Mouse (Mus musculus): ENCODE data around the gene Kcnk15. TPM values are rescaled to one million over a fixed set of nuclear protein-coding genes. Genes with fewer than 3 reads are reported as not detected.

Kcnk15 gene
- polyA plus RNA-seq, 1 experiment from 2014 or later, result 0.30 TPM

GRCm38 (mm10) chr2:163889411-163889810 is 36.0 kb downstream of the Kcnk15 start:
- Histone ChIP-seq H3K27ac (ENCODE audit: low read depth, low read length) (no peak overlapping the region), H3K4me2 (ENCODE audit: low read length) (no peak overlapping the region), H3K4me3 (ENCODE audit: low read length) (no peak overlapping the region), H3K9ac (ENCODE audit: low read depth, low read length) (no peak overlapping the region), H3K36me3 (ENCODE audit: control insufficient read depth, insufficient read depth, low read length) (no peaks in the 10 kb centered on the region), H3K4me1 (ENCODE audit: control insufficient read depth, insufficient read depth, low read depth, low read length) (peaks cover 2% of the 10 kb centered on the region), H3K27me3 (replicated peaks; ENCODE audit: control insufficient read depth, insufficient read depth, low read length) (no peaks in the 10 kb centered on the region), H3K9me3 (ENCODE audit: control insufficient read depth, low read length) (no peaks in the 10 kb centered on the region)
- no peak for ATAC-seq
- WGBS, result 44% methylated on average over 6 of the region's 6 CpGs

- H3K4me3 ChIP-seq (ENCODE audit: low read length), result no peak overlapping the region
- no peaks in the 10 kb centered on the region for H3K27me3 ChIP-seq (replicated peaks; ENCODE audit: control insufficient read depth, insufficient read depth, low read length)
- WGBS, result 45% methylated on average over 11 of the region's 11 CpGs
- H3K9me3 ChIP-seq (ENCODE audit: control insufficient read depth, low read length), result no peaks in the 10 kb centered on the region
- peaks cover 2% of the 10 kb centered on the region for H3K4me1 ChIP-seq (ENCODE audit: control insufficient read depth, insufficient read depth, low read depth, low read length)
- H3K4me2 ChIP-seq (ENCODE audit: low read length), result no peak overlapping the region
- H3K27ac ChIP-seq (ENCODE audit: low read depth, low read length), result peak overlapping the region; percentile 45; the same call in 1 of the 2 replicates
- no peak for ATAC-seq
- H3K9ac ChIP-seq (ENCODE audit: low read depth, low read length), result no peak overlapping the region
- no peaks in the 10 kb centered on the region for H3K36me3 ChIP-seq (ENCODE audit: control insufficient read depth, insufficient read depth, low read length)
Measured at GRCm38 (mm10) chr2:163890586-163890985, 37.1 kb downstream of the Kcnk15 start.

- no peak overlapping the region for H3K4me2 ChIP-seq (ENCODE audit: low read length)
- H3K4me1 ChIP-seq (ENCODE audit: control insufficient read depth, insufficient read depth, low read depth, low read length), result peaks cover 2% of the 10 kb centered on the region; the same call in 1 of the 2 replicates
- no peak for ATAC-seq
- WGBS, result 93% methylated on average over 11 of the region's 11 CpGs
- no peaks in the 10 kb centered on the region for H3K27me3 ChIP-seq (replicated peaks; ENCODE audit: control insufficient read depth, insufficient read depth, low read length)
- no peaks in the 10 kb centered on the region for H3K36me3 ChIP-seq (ENCODE audit: control insufficient read depth, insufficient read depth, low read length)
- no peak overlapping the region for H3K9ac ChIP-seq (ENCODE audit: low read depth, low read length)
- H3K27ac ChIP-seq (ENCODE audit: low read depth, low read length), result no peak overlapping the region
- H3K9me3 ChIP-seq (ENCODE audit: control insufficient read depth, low read length), result no peaks in the 10 kb centered on the region
- H3K4me3 ChIP-seq (ENCODE audit: low read length), result no peak overlapping the region
Measured at GRCm38 (mm10) chr2:163891271-163891670, 37.8 kb downstream of the Kcnk15 start.

GRCm38 (mm10) chr2:163893446-163894370 is 40.3 kb downstream of the Kcnk15 start:
- H3K36me3 ChIP-seq (ENCODE audit: control insufficient read depth, insufficient read depth, low read length), result no peaks in the 10 kb centered on the region
- no peaks in the 10 kb centered on the region for H3K9me3 ChIP-seq (ENCODE audit: control insufficient read depth, low read length)
- WGBS, result 69% methylated on average over 7 of the region's 7 CpGs
- ATAC-seq, result no peak
- H3K9ac ChIP-seq (ENCODE audit: low read depth, low read length), result no peak overlapping the region
- H3K4me3 ChIP-seq (ENCODE audit: low read length), result no peak overlapping the region
- H3K4me2 ChIP-seq (ENCODE audit: low read length), result no peak overlapping the region
- H3K27me3 ChIP-seq (replicated peaks; ENCODE audit: control insufficient read depth, insufficient read depth, low read length), result no peaks in the 10 kb centered on the region
- H3K27ac ChIP-seq (ENCODE audit: low read depth, low read length), result no peak overlapping the region
- peaks cover 2% of the 10 kb centered on the region; the same call in 1 of the 2 replicates for H3K4me1 ChIP-seq (ENCODE audit: control insufficient read depth, insufficient read depth, low read depth, low read length)

GRCm38 (mm10) chr2:163895156-163895555 is 41.7 kb downstream of the Kcnk15 start:
- H3K27ac ChIP-seq (ENCODE audit: low read depth, low read length), result no peak overlapping the region
- H3K4me3 ChIP-seq (ENCODE audit: low read length), result no peak overlapping the region
- no peak overlapping the region for H3K4me2 ChIP-seq (ENCODE audit: low read length)
- no peaks in the 10 kb centered on the region for H3K27me3 ChIP-seq (replicated peaks; ENCODE audit: control insufficient read depth, insufficient read depth, low read length)
- ATAC-seq, result no peak
- no peaks in the 10 kb centered on the region for H3K9me3 ChIP-seq (ENCODE audit: control insufficient read depth, low read length)
- H3K36me3 ChIP-seq (ENCODE audit: control insufficient read depth, insufficient read depth, low read length), result no peaks in the 10 kb centered on the region
- peaks cover 6% of the 10 kb centered on the region; the same call in 1 of the 2 replicates for H3K4me1 ChIP-seq (ENCODE audit: control insufficient read depth, insufficient read depth, low read depth, low read length)
- no peak overlapping the region for H3K9ac ChIP-seq (ENCODE audit: low read depth, low read length)
- 73% methylated on average over 2 of the region's 2 CpGs for WGBS

- WGBS, result 93% methylated on average over 7 of the region's 7 CpGs
- no peak overlapping the region for H3K4me2 ChIP-seq (ENCODE audit: low read length)
- H3K4me3 ChIP-seq (ENCODE audit: low read length), result no peak overlapping the region
- peaks cover 3% of the 10 kb centered on the region; the same call in 1 of the 2 replicates for H3K4me1 ChIP-seq (ENCODE audit: control insufficient read depth, insufficient read depth, low read depth, low read length)
- H3K36me3 ChIP-seq (ENCODE audit: control insufficient read depth, insufficient read depth, low read length), result no peaks in the 10 kb centered on the region
- no peak overlapping the region for H3K9ac ChIP-seq (ENCODE audit: low read depth, low read length)
- no peaks in the 10 kb centered on the region for H3K9me3 ChIP-seq (ENCODE audit: control insufficient read depth, low read length)
- ATAC-seq, result no peak
- H3K27ac ChIP-seq (ENCODE audit: low read depth, low read length), result no peak overlapping the region
- H3K27me3 ChIP-seq (replicated peaks; ENCODE audit: control insufficient read depth, insufficient read depth, low read length), result no peaks in the 10 kb centered on the region
Measured at GRCm38 (mm10) chr2:163897026-163897425, 43.6 kb downstream of the Kcnk15 start.

- WGBS, result 78% methylated on average over 7 of the region's 7 CpGs
- peaks cover 3% of the 10 kb centered on the region; the same call in 1 of the 2 replicates for H3K4me1 ChIP-seq (ENCODE audit: control insufficient read depth, insufficient read depth, low read depth, low read length)
- H3K9ac ChIP-seq (ENCODE audit: low read depth, low read length), result no peak overlapping the region
- H3K27ac ChIP-seq (ENCODE audit: low read depth, low read length), result no peak overlapping the region
- no peak overlapping the region for H3K4me2 ChIP-seq (ENCODE audit: low read length)
- no peaks in the 10 kb centered on the region for H3K27me3 ChIP-seq (replicated peaks; ENCODE audit: control insufficient read depth, insufficient read depth, low read length)
- H3K9me3 ChIP-seq (ENCODE audit: control insufficient read depth, low read length), result no peaks in the 10 kb centered on the region
- H3K4me3 ChIP-seq (ENCODE audit: low read length), result no peak overlapping the region
- no peak for ATAC-seq
- no peaks in the 10 kb centered on the region for H3K36me3 ChIP-seq (ENCODE audit: control insufficient read depth, insufficient read depth, low read length)
Measured at GRCm38 (mm10) chr2:163897988-163898535, 44.6 kb downstream of the Kcnk15 start.

GRCm38 (mm10) chr2:163899910-163900411 is 46.5 kb downstream of the Kcnk15 start:
- Histone ChIP-seq H3K4me2 (ENCODE audit: low read length) (no peak overlapping the region), H3K4me1 (ENCODE audit: control insufficient read depth, insufficient read depth, low read depth, low read length) (peaks cover 6% of the 10 kb centered on the region; the same call in 1 of the 2 replicates), H3K9ac (ENCODE audit: low read depth, low read length) (0 out of 2 replicates have a peak overlapping the region, but pooled peaks have one; percentile 11), H3K36me3 (ENCODE audit: control insufficient read depth, insufficient read depth, low read length) (no peaks in the 10 kb centered on the region), H3K27ac (ENCODE audit: low read depth, low read length) (no peak overlapping the region; the same call in 1 of the 2 replicates), H3K27me3 (replicated peaks; ENCODE audit: control insufficient read depth, insufficient read depth, low read length) (no peaks in the 10 kb centered on the region), H3K9me3 (ENCODE audit: control insufficient read depth, low read length) (no peaks in the 10 kb centered on the region), H3K4me3 (ENCODE audit: low read length) (no peak overlapping the region)
- 46% methylated on average over 14 of the region's 14 CpGs for WGBS
- ATAC-seq, result 0 out of 2 replicates have a peak, but pooled peaks have one; percentile 28

- no peaks in the 10 kb centered on the region for H3K27me3 ChIP-seq (replicated peaks; ENCODE audit: control insufficient read depth, insufficient read depth, low read length)
- no peak overlapping the region for H3K4me2 ChIP-seq (ENCODE audit: low read length)
- no peaks in the 10 kb centered on the region for H3K9me3 ChIP-seq (ENCODE audit: control insufficient read depth, low read length)
- H3K4me1 ChIP-seq (ENCODE audit: control insufficient read depth, insufficient read depth, low read depth, low read length), result peaks cover 6% of the 10 kb centered on the region; the same call in 1 of the 2 replicates
- no peak for ATAC-seq
- H3K9ac ChIP-seq (ENCODE audit: low read depth, low read length), result no peak overlapping the region
- no peak overlapping the region for H3K4me3 ChIP-seq (ENCODE audit: low read length)
- no peaks in the 10 kb centered on the region for H3K36me3 ChIP-seq (ENCODE audit: control insufficient read depth, insufficient read depth, low read length)
- no peak overlapping the region for H3K27ac ChIP-seq (ENCODE audit: low read depth, low read length)
- 85% methylated on average over 7 of the region's 7 CpGs for WGBS
Measured at GRCm38 (mm10) chr2:163901043-163901442, 47.6 kb downstream of the Kcnk15 start.

Measured in hindbrain, embryonic 16.5 days (tissue).